Mouse (Mus musculus) left cerebral cortex, postnatal 4 days (tissue): ENCODE results near the gene Atp13a3. TPM values are rescaled to one million over a fixed set of nuclear protein-coding genes. Genes with fewer than 3 reads are reported as not detected.
"Not testable (repeated sequence)": the region's sequence is repeated elsewhere in the genome, so short reads cannot be mapped to it uniquely, and the experiment has no call there.

Experiments
- DNase-seq: peaks from one replicate; pipeline ENCODE4 v3.0.0-alpha.2; 2022
- intact Hi-C: fragments of 180-260 bp; cut with DNase I; formaldehyde crosslinking; loops from one replicate; pipeline ENCODE4 v1.15.1; 2025
- total RNA-seq, 2 experiments: library from RNA; stranded (reverse); gene quantifications; 2 replicates each; pipeline ENCODE4 v1.2.3; 2021

Atp13a3 gene
- total RNA-seq, 2 experiments from 2014 or later: 75.4 to 83.1 TPM

DNA sequence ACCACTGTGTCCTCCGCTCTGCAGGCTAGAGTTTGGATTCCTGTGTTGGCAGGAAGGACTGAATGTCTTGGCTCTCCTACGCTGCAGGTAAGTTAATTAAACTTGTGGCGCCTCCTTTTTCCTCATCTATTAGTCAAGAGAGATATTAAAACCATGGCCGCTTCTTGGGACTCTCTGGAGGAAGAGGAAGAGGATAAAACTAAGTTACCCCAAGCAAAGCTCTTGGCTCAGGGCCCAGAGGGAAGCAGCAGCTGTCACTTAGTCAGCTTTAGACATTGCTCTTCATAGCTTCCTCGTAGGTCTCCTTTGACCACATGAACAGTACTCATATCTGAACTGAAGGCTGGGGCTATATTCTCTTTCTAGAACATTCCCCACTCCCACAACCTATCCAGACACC lies 10.5 kb upstream of the Atp13a3 start:
- intact Hi-C loops: no loop called here
- DNase-seq: no peak

DNA sequence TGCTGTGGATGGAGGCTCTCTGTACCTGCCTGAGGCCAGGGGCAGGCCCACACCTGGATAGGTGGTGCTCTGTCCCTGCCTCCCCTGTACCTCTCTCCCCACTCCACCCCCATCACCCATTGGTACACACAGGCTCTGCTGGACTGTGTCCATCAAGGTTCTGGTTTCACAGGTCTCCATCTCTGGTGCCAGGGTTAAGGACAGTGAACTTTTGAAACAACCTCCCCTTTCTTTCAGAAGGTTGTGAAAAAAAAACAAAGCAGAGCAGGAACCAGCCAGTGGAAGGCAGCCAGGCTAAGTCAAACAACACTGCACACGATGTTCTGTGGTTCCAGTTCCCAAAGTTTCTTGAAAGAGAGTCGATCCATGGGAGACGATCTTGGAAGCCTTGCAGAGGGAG lies 6.9 kb upstream of the Atp13a3 start:
- DNase-seq: no peak
- intact Hi-C loops: no loop called here

- intact Hi-C loops: no loop called here
- DNase-seq: no peak
Measured at GRCm38 (mm10) chr16:30410914-30411313, 5.1 kb upstream of the Atp13a3 start.

GRCm38 (mm10) chr16:30407513-30407912 lies 1.7 kb upstream of the Atp13a3 start:
- intact Hi-C loops: no loop called here
- DNase-seq: no peak

GRCm38 (mm10) chr16:30403528-30403927 lies 2.2 kb downstream of the Atp13a3 start:
- DNase-seq: no peak
- intact Hi-C loops: no loop called here

GRCm38 (mm10) chr16:30397127-30398057 lies 8.4 kb downstream of the Atp13a3 start:
- DNase-seq: no peak
- intact Hi-C loops: no loop called here

GRCm38 (mm10) chr16:30395136-30395535 lies 10.6 kb downstream of the Atp13a3 start:
- intact Hi-C loops: no loop called here
- DNase-seq: no peak

DNA sequence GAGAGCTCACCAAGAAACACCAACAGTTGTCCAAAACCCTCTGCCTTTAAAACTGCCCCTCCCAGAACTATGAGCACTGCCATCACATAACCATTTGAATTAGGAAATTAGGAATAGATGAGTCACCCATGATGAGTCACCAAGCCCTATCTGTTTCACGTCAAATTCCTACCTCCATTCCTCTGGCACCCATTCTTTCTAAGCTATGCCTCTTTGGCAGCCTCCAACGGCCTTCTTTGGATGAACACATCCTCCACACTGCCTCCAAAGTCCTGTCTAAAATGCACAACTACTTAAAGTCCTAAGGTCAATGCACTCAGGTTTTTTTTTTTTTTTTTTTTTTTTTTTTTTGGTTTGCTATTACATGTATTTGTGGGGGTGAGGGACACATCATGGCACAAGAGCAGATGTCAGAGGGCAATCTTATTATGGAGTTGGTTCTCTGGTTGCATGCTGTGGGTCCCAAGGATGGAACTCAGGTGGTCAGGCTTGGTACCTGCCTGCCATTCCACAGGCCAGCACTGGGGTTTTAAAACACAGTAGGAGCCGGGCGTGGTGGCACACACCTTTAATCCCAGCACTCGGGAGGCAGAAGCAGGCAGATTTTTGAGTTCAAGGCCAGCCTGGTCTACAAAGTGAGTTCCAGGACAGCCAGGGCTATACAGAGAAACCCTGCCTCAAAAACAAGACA lies 15.0 kb downstream of the Atp13a3 start:
- no peak for DNase-seq
- intact Hi-C loops: no loop called here

DNA sequence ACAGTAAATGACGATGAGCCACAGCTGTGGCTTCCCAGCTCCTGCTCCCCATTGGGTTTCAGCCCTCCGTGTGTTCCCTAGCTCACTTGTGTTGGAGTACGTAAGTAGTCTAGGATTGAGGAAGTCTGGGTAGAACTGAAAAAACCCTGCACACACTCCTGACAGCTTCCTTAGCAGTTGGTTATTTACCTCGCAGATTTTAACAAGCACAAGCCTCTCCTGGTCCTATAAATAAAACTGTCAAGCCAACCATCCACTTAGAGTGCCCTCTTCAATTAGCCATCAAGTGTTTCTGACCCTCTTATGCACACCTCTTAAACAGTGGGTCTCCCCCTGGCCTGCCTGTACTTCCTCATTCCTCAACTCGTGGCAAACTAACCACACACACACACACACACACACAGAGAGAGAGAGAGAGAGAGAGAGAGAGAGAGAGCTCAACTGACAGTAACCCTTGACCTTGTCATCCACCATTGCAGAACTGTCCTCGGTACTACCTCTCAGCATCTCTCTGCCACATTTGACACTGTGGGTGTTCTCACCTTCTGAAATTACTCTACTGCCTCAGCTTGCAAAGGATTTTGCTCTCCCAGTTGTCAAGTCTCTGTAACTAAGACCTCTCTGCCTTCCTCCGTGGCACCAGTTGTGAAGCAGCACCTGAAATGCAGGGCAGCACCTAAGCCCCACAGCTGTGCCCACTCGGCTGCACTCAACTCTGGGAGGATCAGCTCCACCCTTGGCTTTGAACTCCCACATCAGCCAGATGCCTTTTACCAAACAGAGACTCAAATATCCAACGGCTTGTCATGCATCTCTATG lies 15.7 kb downstream of the Atp13a3 start:
- intact Hi-C loops: no loop called here
- no peak for DNase-seq

DNA sequence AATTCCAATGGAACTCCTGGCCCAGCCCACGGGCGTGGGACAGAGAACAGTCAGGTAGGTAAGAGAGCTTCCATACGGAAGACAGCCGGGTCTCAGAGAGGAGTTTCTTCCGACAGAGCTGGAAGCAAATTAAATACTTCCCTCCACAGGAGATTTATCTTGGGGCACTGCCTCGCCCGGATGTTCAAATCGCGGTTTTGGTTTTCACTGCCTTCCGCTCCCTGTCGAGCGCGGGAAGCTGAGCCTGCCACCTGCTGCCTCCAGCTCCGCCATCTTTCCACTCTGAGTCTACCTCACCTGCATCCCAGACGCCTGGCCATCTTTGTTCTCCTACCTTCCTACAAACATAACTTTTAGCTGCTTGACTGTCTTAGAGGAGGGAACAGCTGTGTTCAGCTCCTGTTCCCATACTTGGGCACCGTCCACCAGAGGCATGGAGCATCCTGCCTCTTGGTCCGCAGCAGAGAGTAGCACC lies 16.5 kb downstream of the Atp13a3 start:
- DNase-seq: peak; percentile 31
- intact Hi-C loops: no loop called here

DNA sequence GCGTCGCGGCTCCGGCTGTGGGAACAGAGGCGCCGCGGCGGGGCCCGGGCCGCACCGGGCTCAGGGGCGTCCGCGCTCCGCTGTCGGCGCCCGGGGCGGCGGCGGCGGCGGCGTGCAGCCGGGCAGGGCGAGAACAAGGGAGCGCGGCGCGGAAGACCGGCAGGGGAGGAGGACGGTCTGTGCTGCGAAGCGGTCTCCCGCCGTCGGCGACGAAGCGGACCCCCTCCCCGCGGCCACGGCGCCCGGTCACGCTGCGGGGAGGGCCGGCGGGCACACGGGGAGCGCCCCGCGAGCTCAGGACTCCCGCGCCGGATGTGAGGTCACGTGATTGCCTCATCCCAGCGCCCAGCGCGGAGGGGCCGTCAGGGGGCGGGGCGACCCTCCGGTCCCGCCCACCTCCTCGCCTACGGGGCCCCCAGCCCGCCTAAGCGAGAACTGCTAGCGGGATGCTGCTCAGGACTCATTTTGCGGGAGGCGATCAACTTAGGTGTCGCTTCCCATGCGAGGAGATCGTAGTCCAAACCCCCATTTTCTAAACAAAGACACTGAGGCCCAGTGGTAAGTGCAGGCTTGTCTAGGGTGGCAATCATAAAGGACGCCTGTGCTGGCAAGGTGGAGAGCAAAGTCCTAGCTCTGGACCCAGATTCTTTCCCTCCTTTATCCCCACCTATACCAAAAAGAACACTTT lies 17.1 kb downstream of the Atp13a3 start:
- peak; percentile 92 for DNase-seq
- intact Hi-C loops: no loop called here

GRCm38 (mm10) chr16:30387871-30388460 lies 17.8 kb downstream of the Atp13a3 start:
- intact Hi-C loops: no loop called here
- peak; percentile 35 for DNase-seq

GRCm38 (mm10) chr16:30386911-30387439 lies 18.8 kb downstream of the Atp13a3 start:
- intact Hi-C loops: no loop called here
- no peak for DNase-seq

DNA sequence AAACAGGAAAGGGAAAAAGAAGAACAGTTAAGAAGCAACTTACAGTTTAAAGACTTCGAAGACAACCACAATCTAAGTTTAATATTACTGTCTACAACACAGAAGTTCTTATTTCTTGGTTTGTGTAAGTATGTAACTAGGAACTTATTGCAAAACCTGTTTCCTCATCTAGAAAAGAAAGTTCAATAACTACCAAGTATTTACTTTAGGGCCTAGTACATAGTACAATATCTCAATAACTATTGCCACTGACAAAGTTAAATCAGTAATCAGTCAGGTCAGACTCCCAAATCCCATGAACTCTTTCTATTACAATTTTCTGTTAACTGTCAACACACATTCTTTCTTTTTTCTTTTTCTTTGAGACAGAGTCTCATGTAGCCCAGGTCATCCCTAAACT lies 20.2 kb downstream of the Atp13a3 start:
- intact Hi-C loops: no loop called here
- DNase-seq: no peak

- DNase-seq: no peak
- intact Hi-C loops: loop anchor here (5.0 kb wide), 1 partner anchor 126 kb away; no protein-coding TSS in a partner anchor
Measured at GRCm38 (mm10) chr16:30376237-30376636, 29.5 kb downstream of the Atp13a3 start.

- no peak for DNase-seq
- intact Hi-C loops: loop anchor here (5.0 kb wide), 1 partner anchor 127 kb away; no protein-coding TSS in a partner anchor
Measured at GRCm38 (mm10) chr16:30374927-30375326, 30.8 kb downstream of the Atp13a3 start.

DNA sequence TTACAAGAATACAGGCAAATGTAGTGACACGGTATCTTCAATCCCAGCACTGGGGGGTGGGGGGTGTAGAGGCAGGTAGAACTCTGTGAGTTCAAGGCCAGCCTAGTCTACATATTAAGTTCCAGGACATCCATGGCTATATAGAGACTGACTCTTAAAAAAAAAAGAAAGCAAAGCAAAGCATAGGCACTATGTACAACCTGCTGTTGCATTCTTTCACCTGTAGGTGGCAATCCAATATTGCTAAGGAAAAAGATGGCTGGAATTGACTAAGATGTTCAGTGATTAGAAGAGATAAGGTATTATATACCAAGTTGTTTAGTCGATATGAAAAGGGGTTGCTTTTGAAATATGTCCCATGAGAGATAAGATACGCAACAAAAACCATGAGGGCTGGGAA lies 31.5 kb downstream of the Atp13a3 start:
- peak; percentile 24 for DNase-seq
- intact Hi-C loops: no loop called here

- DNase-seq, intact Hi-C loops: not testable (repeated sequence)
Measured at GRCm38 (mm10) chr16:30373286-30373685, 32.5 kb downstream of the Atp13a3 start.

GRCm38 (mm10) chr16:30367395-30367794 lies 38.4 kb downstream of the Atp13a3 start:
- no peak for DNase-seq
- intact Hi-C loops: no loop called here

DNA sequence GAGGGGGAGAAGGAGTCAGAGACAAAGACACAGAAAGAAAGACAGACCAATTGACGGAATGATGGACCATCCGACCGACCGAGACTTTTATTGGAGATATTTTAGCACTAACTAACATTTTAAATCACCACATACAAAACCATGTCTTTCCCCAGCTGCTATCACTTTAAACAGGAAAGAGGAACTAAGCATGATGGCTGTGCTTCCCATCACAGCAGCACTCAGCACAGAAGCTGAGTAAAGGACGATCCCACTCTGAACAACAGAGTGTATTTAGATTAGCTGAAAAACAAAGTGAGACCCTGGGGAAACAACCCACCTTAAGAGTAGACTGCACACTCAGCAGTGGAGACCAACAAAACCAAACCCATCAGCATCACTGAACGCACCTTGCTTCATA lies 41.2 kb downstream of the Atp13a3 start:
- intact Hi-C loops: no loop called here

More for the DNA sequence above, 41.2 kb downstream of the Atp13a3 start:
- no peak for DNase-seq
